Mouse (Mus musculus) mature B cell (primary cell): Measurements from ENCODE around the gene Hs3st6.
"Not testable (repeated sequence)": the region's sequence is repeated elsewhere in the genome, so short reads cannot be mapped to it uniquely, and the experiment has no call there.

Experiments used
- in situ Hi-C: fragments of 300-500 bp; cut with MboI; formaldehyde crosslinking; loops from 2 replicates; pipeline ENCODE4 v1.14.3; 2019

Hs3st6 gene

GRCm38 (mm10) chr17:24752415-24753394, at the start of gene Hs3st6:
Gene Hs3st6, plus strand, starts transcription at chr17:24752988.
- in situ Hi-C loops: no loop called here

- in situ Hi-C loops: no loop called here
Measured at GRCm38 (mm10) chr17:24705821-24706220, 47.0 kb upstream of the Hs3st6 start.

GRCm38 (mm10) chr17:24706982-24707800, 45.6 kb upstream of the Hs3st6 start, which contains the start of gene Tbl3:
Gene Tbl3, minus strand, starts transcription at chr17:24707660.
- in situ Hi-C loops: no loop called here

- in situ Hi-C loops: no loop called here
Measured at GRCm38 (mm10) chr17:24707801-24708425, 44.9 kb upstream of the Hs3st6 start.

- in situ Hi-C loops: no loop called here
Measured at GRCm38 (mm10) chr17:24708646-24709045, 44.1 kb upstream of the Hs3st6 start.

GRCm38 (mm10) chr17:24715556-24715955, 37.2 kb upstream of the Hs3st6 start:
- in situ Hi-C loops: no loop called here

- in situ Hi-C loops: no loop called here
Measured at GRCm38 (mm10) chr17:24716166-24716682, 36.6 kb upstream of the Hs3st6 start.

- in situ Hi-C loops: no loop called here
Measured at GRCm38 (mm10) chr17:24717943-24718342, 34.8 kb upstream of the Hs3st6 start, which contains the start of the genes Rnf151 and Rps2. Gene Rnf151, minus strand, starts transcription at chr17:24718063. Gene Rps2, plus strand, starts transcription at chr17:24718116.

- in situ Hi-C loops: not testable (repeated sequence)
Measured at GRCm38 (mm10) chr17:24718938-24719337, 33.9 kb upstream of the Hs3st6 start.

- in situ Hi-C loops: no loop called here
Measured at GRCm38 (mm10) chr17:24719494-24720222, 33.1 kb upstream of the Hs3st6 start.

GRCm38 (mm10) chr17:24720616-24721015, 32.2 kb upstream of the Hs3st6 start:
- in situ Hi-C loops: not testable (repeated sequence)

GRCm38 (mm10) chr17:24721383-24721955, 31.3 kb upstream of the Hs3st6 start:
- in situ Hi-C loops: not testable (repeated sequence)

- in situ Hi-C loops: no loop called here
Measured at GRCm38 (mm10) chr17:24722220-24722924, 30.4 kb upstream of the Hs3st6 start.

GRCm38 (mm10) chr17:24723122-24723880, 29.5 kb upstream of the Hs3st6 start:
- in situ Hi-C loops: no loop called here

GRCm38 (mm10) chr17:24723881-24724180, 29.0 kb upstream of the Hs3st6 start:
- in situ Hi-C loops: no loop called here

- in situ Hi-C loops: no loop called here
Measured at GRCm38 (mm10) chr17:24724184-24724583, 28.6 kb upstream of the Hs3st6 start, which contains the start of gene Ndufb10. Gene Ndufb10, minus strand, starts transcription at chr17:24724478.

GRCm38 (mm10) chr17:24725637-24726390, 27.0 kb upstream of the Hs3st6 start:
- in situ Hi-C loops: no loop called here

- in situ Hi-C loops: no loop called here
Measured at GRCm38 (mm10) chr17:24727618-24728017, 25.2 kb upstream of the Hs3st6 start, which contains the start of gene Rpl3l. Gene Rpl3l, plus strand, starts transcription at chr17:24727820.
